Mouse (Mus musculus): ENCODE measurements around the gene Enpep. TPM values are rescaled to one million over a fixed set of nuclear protein-coding genes. Genes with fewer than 3 reads are reported as not detected.

The Enpep gene
- polyA plus RNA-seq, 1 experiment from 2014 or later: 3.0 TPM

DNA sequence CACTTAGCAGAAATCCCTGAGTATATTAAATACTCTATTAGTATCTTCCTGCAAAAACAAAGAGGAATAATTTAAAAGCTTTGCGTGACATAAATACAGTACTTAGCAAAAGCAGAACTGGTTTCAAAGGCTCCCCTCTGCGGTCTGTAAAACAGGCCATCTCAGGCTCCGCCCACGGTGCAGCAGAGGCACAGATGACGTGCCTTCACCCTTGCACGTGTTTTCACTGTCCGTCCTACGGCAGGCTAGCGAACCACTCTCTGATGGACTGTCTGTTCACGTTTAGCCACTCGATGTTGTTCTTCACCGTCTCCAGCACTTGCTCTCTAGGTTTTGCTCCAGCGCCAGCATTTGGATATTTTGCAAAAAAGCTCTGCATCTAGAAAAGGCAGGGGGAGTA, 62.5 kb downstream of the Enpep start:
- Histone ChIP-seq H3K27ac (no peak overlapping the region), H3K36me3 (replicated peaks; ENCODE audit: control insufficient read depth, insufficient read depth) (no peaks in the 10 kb centered on the region), H3K4me1 (replicated peaks; ENCODE audit: control insufficient read depth, insufficient read depth, low read length) (no peaks in the 10 kb centered on the region), H3K9ac (no peak overlapping the region), H3K4me2 (replicated peaks) (0 out of 2 replicates have a peak overlapping the region, but pooled peaks have one; percentile 15), H3K4me3 (replicated peaks; ENCODE audit: low read length) (no peak overlapping the region), H3K27me3 (ENCODE audit: control insufficient read depth, insufficient read depth, low read length) (no peaks in the 10 kb centered on the region), H3K9me3 (ENCODE audit: control insufficient read depth, low read length) (no peaks in the 10 kb centered on the region)
- no peak for ATAC-seq (ENCODE audit: low FRiP score)
- no peak for DNase-seq (ENCODE audit: low spot score)
- WGBS: 60% methylated on average over 13 of the region's 13 CpGs

- H3K4me2 ChIP-seq (replicated peaks): no peak overlapping the region
- H3K36me3 ChIP-seq (replicated peaks; ENCODE audit: control insufficient read depth, insufficient read depth): no peaks in the 10 kb centered on the region
- H3K9me3 ChIP-seq (ENCODE audit: control insufficient read depth, low read length): no peaks in the 10 kb centered on the region
- no peak overlapping the region for H3K9ac ChIP-seq
- H3K4me3 ChIP-seq (replicated peaks; ENCODE audit: low read length): no peak overlapping the region
- no peaks in the 10 kb centered on the region for H3K4me1 ChIP-seq (replicated peaks; ENCODE audit: control insufficient read depth, insufficient read depth, low read length)
- DNase-seq (ENCODE audit: low spot score): no peak
- no peaks in the 10 kb centered on the region for H3K27me3 ChIP-seq (ENCODE audit: control insufficient read depth, insufficient read depth, low read length)
- 85% methylated on average over 12 of the region's 12 CpGs for WGBS
- no peak overlapping the region for H3K27ac ChIP-seq
- ATAC-seq (ENCODE audit: low FRiP score): no peak
Measured at GRCm38 (mm10) chr3:129268886-129269683, 63.4 kb downstream of the Enpep start.

- Histone ChIP-seq H3K27ac (no peak overlapping the region), H3K27me3 (ENCODE audit: control insufficient read depth, insufficient read depth, low read length) (no peaks in the 10 kb centered on the region), H3K9ac (no peak overlapping the region), H3K9me3 (ENCODE audit: control insufficient read depth, low read length) (no peaks in the 10 kb centered on the region), H3K4me2 (replicated peaks) (no peak overlapping the region), H3K36me3 (replicated peaks; ENCODE audit: control insufficient read depth, insufficient read depth) (no peaks in the 10 kb centered on the region), H3K4me1 (replicated peaks; ENCODE audit: control insufficient read depth, insufficient read depth, low read length) (no peaks in the 10 kb centered on the region), H3K4me3 (replicated peaks; ENCODE audit: low read length) (no peak overlapping the region)
- DNase-seq (ENCODE audit: low spot score) (no peak), ATAC-seq (ENCODE audit: low FRiP score) (no peak)
- 90% methylated on average over 5 of the region's 5 CpGs for WGBS
Measured at GRCm38 (mm10) chr3:129258497-129258896, 74.0 kb downstream of the Enpep start.

- Histone ChIP-seq H3K4me2 (replicated peaks) (peak overlapping the region; percentile 27), H3K4me1 (replicated peaks; ENCODE audit: control insufficient read depth, insufficient read depth, low read length) (no peaks in the 10 kb centered on the region), H3K27me3 (ENCODE audit: control insufficient read depth, insufficient read depth, low read length) (no peaks in the 10 kb centered on the region), H3K27ac (no peak overlapping the region), H3K36me3 (replicated peaks; ENCODE audit: control insufficient read depth, insufficient read depth) (no peaks in the 10 kb centered on the region), H3K9me3 (ENCODE audit: control insufficient read depth, low read length) (no peaks in the 10 kb centered on the region), H3K4me3 (replicated peaks; ENCODE audit: low read length) (peak overlapping the region; percentile 15; the same call in 1 of the 2 replicates), H3K9ac (no peak overlapping the region)
- no peak for ATAC-seq (ENCODE audit: low FRiP score)
- DNase-seq (ENCODE audit: low spot score): peak; percentile 38
- 64% methylated on average over 8 of the region's 8 CpGs for WGBS
Measured at GRCm38 (mm10) chr3:129256766-129257165, 75.8 kb downstream of the Enpep start.

GRCm38 (mm10) chr3:129256283-129256682, 76.2 kb downstream of the Enpep start:
- H3K4me3 ChIP-seq (replicated peaks; ENCODE audit: low read length): peak overlapping the region; percentile 15
- no peaks in the 10 kb centered on the region for H3K27me3 ChIP-seq (ENCODE audit: control insufficient read depth, insufficient read depth, low read length)
- H3K9ac ChIP-seq: no peak overlapping the region
- no peaks in the 10 kb centered on the region for H3K4me1 ChIP-seq (replicated peaks; ENCODE audit: control insufficient read depth, insufficient read depth, low read length)
- ATAC-seq (ENCODE audit: low FRiP score) (no peak), DNase-seq (ENCODE audit: low spot score) (no peak)
- no peaks in the 10 kb centered on the region for H3K36me3 ChIP-seq (replicated peaks; ENCODE audit: control insufficient read depth, insufficient read depth)
- H3K27ac ChIP-seq: no peak overlapping the region
- WGBS: 61% methylated on average over 19 of the region's 19 CpGs
- peak overlapping the region; percentile 27 for H3K4me2 ChIP-seq (replicated peaks)
- no peaks in the 10 kb centered on the region for H3K9me3 ChIP-seq (ENCODE audit: control insufficient read depth, low read length)

DNA sequence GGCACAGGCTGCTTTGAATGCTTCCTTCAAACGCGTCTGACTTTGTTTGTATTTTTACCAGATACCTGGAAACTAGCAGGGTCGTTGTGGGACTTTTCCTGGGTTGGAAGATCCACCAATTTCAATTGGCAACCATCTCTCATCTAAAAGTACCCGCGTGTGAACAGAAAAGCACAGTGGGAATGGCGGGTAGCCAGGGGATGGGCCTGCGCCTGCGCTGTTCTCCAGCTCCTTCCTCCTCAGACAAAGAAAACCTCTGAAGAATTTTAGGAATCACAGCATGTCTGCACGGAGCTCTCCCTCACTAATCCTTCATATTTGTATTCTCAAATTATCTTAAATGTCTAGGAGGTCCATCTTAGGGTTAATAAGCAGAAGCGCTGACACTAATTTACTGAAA, 78.3 kb downstream of the Enpep start:
- no peak overlapping the region for H3K4me3 ChIP-seq (replicated peaks; ENCODE audit: low read length)
- no peak overlapping the region for H3K4me2 ChIP-seq (replicated peaks)
- DNase-seq (ENCODE audit: low spot score) (no peak), ATAC-seq (ENCODE audit: low FRiP score) (no peak)
- no peak overlapping the region for H3K9ac ChIP-seq
- no peaks in the 10 kb centered on the region for H3K27me3 ChIP-seq (ENCODE audit: control insufficient read depth, insufficient read depth, low read length)
- H3K36me3 ChIP-seq (replicated peaks; ENCODE audit: control insufficient read depth, insufficient read depth): no peaks in the 10 kb centered on the region
- H3K4me1 ChIP-seq (replicated peaks; ENCODE audit: control insufficient read depth, insufficient read depth, low read length): no peaks in the 10 kb centered on the region
- no peak overlapping the region for H3K27ac ChIP-seq
- H3K9me3 ChIP-seq (ENCODE audit: control insufficient read depth, low read length): no peaks in the 10 kb centered on the region
- WGBS: 46% methylated on average over 10 of the region's 10 CpGs

DNA sequence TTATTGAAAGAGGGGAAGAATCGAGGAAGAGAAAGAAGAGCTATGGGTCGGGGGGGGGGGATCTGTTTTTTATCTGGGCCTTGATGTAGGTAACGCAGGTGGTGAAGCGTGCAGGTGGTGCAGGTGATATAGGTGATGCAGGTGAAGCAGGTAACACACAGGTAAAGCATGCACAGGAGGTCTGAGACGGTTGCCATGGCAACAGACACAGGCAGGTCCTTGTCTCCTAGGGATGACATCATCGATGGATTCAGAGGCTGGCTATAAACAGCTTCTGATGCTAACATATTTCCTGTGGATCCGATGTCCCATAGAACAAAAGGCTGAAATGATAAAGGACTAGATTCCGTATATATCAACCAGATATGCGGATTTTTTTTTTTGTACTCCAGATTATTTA, 81.5 kb downstream of the Enpep start:
- H3K27ac ChIP-seq: no peak overlapping the region
- no peak for ATAC-seq (ENCODE audit: low FRiP score)
- no peaks in the 10 kb centered on the region for H3K4me1 ChIP-seq (replicated peaks; ENCODE audit: control insufficient read depth, insufficient read depth, low read length)
- H3K9me3 ChIP-seq (ENCODE audit: control insufficient read depth, low read length): no peaks in the 10 kb centered on the region
- no peak overlapping the region for H3K4me2 ChIP-seq (replicated peaks)
- no peak for DNase-seq (ENCODE audit: low spot score)
- no peak overlapping the region for H3K4me3 ChIP-seq (replicated peaks; ENCODE audit: low read length)
- no peaks in the 10 kb centered on the region for H3K36me3 ChIP-seq (replicated peaks; ENCODE audit: control insufficient read depth, insufficient read depth)
- H3K27me3 ChIP-seq (ENCODE audit: control insufficient read depth, insufficient read depth, low read length): no peaks in the 10 kb centered on the region
- H3K9ac ChIP-seq: no peak overlapping the region
- WGBS: 88% methylated on average over 9 of the region's 9 CpGs

GRCm38 (mm10) chr3:129238664-129239258, 93.8 kb downstream of the Enpep start:
- Histone ChIP-seq H3K4me1 (replicated peaks; ENCODE audit: control insufficient read depth, insufficient read depth, low read length) (no peaks in the 10 kb centered on the region), H3K27me3 (ENCODE audit: control insufficient read depth, insufficient read depth, low read length) (no peaks in the 10 kb centered on the region), H3K9ac (no peak overlapping the region), H3K4me2 (replicated peaks) (no peak overlapping the region; the same call in 1 of the 2 replicates), H3K36me3 (replicated peaks; ENCODE audit: control insufficient read depth, insufficient read depth) (no peaks in the 10 kb centered on the region), H3K9me3 (ENCODE audit: control insufficient read depth, low read length) (no peaks in the 10 kb centered on the region), H3K4me3 (replicated peaks; ENCODE audit: low read length) (no peak overlapping the region), H3K27ac (no peak overlapping the region)
- 30% methylated on average over 13 of the region's 13 CpGs for WGBS
- ATAC-seq (ENCODE audit: low FRiP score) (no peak), DNase-seq (ENCODE audit: low spot score) (no peak)

- Histone ChIP-seq H3K27ac (no peak overlapping the region), H3K9ac (no peak overlapping the region), H3K4me2 (replicated peaks) (no peak overlapping the region), H3K27me3 (ENCODE audit: control insufficient read depth, insufficient read depth, low read length) (no peaks in the 10 kb centered on the region), H3K36me3 (replicated peaks; ENCODE audit: control insufficient read depth, insufficient read depth) (no peaks in the 10 kb centered on the region), H3K4me1 (replicated peaks; ENCODE audit: control insufficient read depth, insufficient read depth, low read length) (no peaks in the 10 kb centered on the region), H3K4me3 (replicated peaks; ENCODE audit: low read length) (no peak overlapping the region), H3K9me3 (ENCODE audit: control insufficient read depth, low read length) (no peaks in the 10 kb centered on the region)
- 83% methylated on average over 1 of the region's 1 CpGs for WGBS
- DNase-seq (ENCODE audit: low spot score) (no peak), ATAC-seq (ENCODE audit: low FRiP score) (no peak)
Measured at GRCm38 (mm10) chr3:129238010-129238409, 94.5 kb downstream of the Enpep start.
